Mouse (Mus musculus) midbrain, embryonic 14.5 days (tissue): ENCODE data around the gene Plekhg3. TPM values are rescaled to one million over a fixed set of nuclear protein-coding genes. Genes with fewer than 3 reads are reported as not detected.

Experiments used
- ATAC-seq: fragments of 200-750 bp; cut with Nextera tagmentation; 2 replicates; pipeline ENCODE4 v1.8.0; 2017; ENCODE audit warnings: moderate number of reproducible peaks, moderate library complexity; ENCODE audit not compliant: low FRiP score, low TSS enrichment
- DNase-seq: peaks from one replicate; pipeline ENCODE4 v3.0.0-alpha.2; 2015
- H3K27ac ChIP-seq: fragments of 300-500 bp; sonication (generic); replicated peaks from 2 replicates; pipeline ENCODE4 v1.5.1; 2014; ENCODE audit warnings: mild to moderate bottlenecking, low read depth, low read length, moderate library complexity
- H3K27me3 ChIP-seq: fragments of 300-500 bp; sonication (generic); 2 replicates; pipeline ENCODE4 v1.6.1; 2014; ENCODE audit warnings: low read length, control low read depth, mixed read lengths; ENCODE audit not compliant: control insufficient read depth, insufficient read depth
- H3K36me3 ChIP-seq: fragments of 300-500 bp; sonication (generic); 2 replicates; pipeline ENCODE4 v1.6.1; 2014; ENCODE audit warnings: low read length, control low read depth; ENCODE audit not compliant: control insufficient read depth, insufficient read depth
- H3K4me1 ChIP-seq: fragments of 300-500 bp; sonication (generic); 2 replicates; pipeline ENCODE4 v1.6.1; 2014; ENCODE audit warnings: mild to moderate bottlenecking, antibody characterized with exemption, low read length, control low read depth; ENCODE audit not compliant: control insufficient read depth, insufficient read depth
- H3K4me2 ChIP-seq: fragments of 300-500 bp; sonication (generic); 2 replicates; pipeline ENCODE4 v1.6.1; 2014; ENCODE audit warnings: mild to moderate bottlenecking, low read length, moderate library complexity
- H3K4me3 ChIP-seq: fragments of 300-500 bp; sonication (generic); replicated peaks from 2 replicates; pipeline ENCODE4 v1.5.1; 2014; ENCODE audit warnings: low read depth, low read length
- H3K9ac ChIP-seq: fragments of 300-500 bp; sonication (generic); replicated peaks from 2 replicates; pipeline ENCODE4 v1.6.1; 2014; ENCODE audit warnings: mild to moderate bottlenecking, low read length, moderate library complexity
- H3K9me3 ChIP-seq: fragments of 300-500 bp; sonication (generic); 2 replicates; pipeline ENCODE4 v1.6.1; 2016; ENCODE audit warnings: low read length, control low read depth, mixed read lengths; ENCODE audit not compliant: control insufficient read depth
- WGBS: fragments of 180-500 bp; shearing (Covaris S2); extraction: QIAGEN DNeasy Blood & Tissue Kit; methylation state at CpG from one replicate; pipeline ENCODE4 v1.1.7; 2014; 5-methylcytosine and 5-hydroxymethylcytosine counted together
- polyA plus RNA-seq: library from polyadenylated mRNA; unstranded; fragments of >200 nt; fragmentation: Nextera tagmentation; extraction: Ambion mirVana; gene quantifications from 2 replicates; pipeline ENCODE4 v1.2.1, GENCODE M21; 2014

Gene Plekhg3
- polyA plus RNA-seq, 1 experiment from 2014 or later: 1.1 TPM

DNA sequence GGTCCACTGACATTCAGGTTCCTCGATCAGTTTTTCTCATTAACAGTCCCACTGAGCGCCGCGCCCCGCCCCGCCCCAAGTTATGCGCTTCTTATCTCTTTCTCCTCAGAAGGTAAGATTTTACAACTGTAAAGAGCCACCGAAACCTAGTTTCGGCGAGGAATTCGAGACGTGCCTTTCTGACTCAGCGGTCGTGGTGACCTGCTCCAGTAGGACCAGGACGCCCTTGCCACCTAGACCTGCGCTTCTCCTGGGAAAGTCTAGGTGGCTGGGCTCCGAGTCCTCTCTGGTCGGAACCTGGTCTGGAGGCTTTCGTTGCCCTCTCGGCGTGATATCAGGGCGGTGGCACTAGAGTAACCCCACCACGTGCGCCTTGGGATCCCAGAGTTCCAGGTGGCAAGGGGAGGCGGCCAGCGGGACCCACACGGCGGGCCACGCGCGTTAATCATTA lies 2.3 kb downstream of the Plekhg3 start:
- no peak for ATAC-seq
- Histone ChIP-seq H3K27ac (no peak overlapping the region), H3K4me3 (peak overlapping the region; percentile 61), H3K4me1 (peaks cover 11% of the 10 kb centered on the region), H3K36me3 (no peaks in the 10 kb centered on the region), H3K9me3 (no peaks in the 10 kb centered on the region), H3K9ac (peak overlapping the region; percentile 49), H3K27me3 (peaks cover 57% of the 10 kb centered on the region), H3K4me2 (peak overlapping the region; percentile 96)
- under 1% methylated on average over 31 of the region's 31 CpGs for WGBS
- peak; percentile 37 for DNase-seq

DNA sequence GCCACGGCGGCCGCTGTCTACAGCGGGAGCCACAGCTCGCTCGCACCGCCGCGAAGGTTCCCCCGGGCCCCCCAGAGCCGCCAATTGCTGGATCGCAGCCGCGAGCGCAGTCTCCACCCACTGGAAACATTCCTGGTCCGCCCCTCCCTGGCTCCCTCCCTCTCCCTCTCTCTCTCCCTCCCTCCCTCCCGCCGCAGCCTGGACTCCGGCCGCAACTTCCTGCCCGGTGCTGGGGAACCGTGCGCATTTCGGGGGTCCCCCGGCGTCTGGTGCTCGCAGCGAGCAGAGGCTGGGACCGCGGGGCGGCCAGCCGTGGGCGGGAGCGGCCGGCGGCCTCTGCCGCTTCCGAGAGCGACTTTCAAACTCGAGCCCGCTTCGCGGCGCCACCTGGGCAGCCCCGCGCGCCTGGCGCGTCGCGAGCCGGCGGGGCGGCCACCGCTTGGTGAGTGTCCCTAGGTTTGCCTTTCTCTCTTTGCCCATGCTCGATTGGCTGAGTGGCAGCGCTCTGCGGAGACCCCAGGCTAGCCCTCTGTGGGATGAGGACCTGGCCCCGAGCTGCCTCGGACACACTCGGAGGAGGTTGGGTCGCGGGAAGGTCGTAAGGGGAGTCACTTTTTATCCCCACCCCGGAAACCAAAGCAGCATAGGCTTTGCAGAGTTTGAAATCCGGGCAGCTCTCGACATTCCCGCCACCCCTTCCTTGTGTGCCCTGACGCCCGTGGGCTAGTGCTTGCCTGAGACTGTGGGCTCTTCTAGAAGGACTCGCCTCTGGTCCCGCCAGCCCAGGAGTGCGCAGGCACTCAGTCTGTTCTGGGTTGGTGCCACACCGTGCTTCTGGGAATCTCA lies 2.9 kb downstream of the Plekhg3 start:
- WGBS: 1% methylated on average over 73 of the region's 74 CpGs
- Histone ChIP-seq H3K9ac (peak overlapping the region; percentile 49), H3K27ac (no peak overlapping the region), H3K36me3 (no peaks in the 10 kb centered on the region), H3K4me2 (peak overlapping the region; percentile 96), H3K4me3 (peak overlapping the region; percentile 61), H3K27me3 (peaks cover 57% of the 10 kb centered on the region), H3K9me3 (no peaks in the 10 kb centered on the region), H3K4me1 (peaks cover 11% of the 10 kb centered on the region)
- DNase-seq (peak; percentile 78), ATAC-seq (peak; percentile 66)

DNA sequence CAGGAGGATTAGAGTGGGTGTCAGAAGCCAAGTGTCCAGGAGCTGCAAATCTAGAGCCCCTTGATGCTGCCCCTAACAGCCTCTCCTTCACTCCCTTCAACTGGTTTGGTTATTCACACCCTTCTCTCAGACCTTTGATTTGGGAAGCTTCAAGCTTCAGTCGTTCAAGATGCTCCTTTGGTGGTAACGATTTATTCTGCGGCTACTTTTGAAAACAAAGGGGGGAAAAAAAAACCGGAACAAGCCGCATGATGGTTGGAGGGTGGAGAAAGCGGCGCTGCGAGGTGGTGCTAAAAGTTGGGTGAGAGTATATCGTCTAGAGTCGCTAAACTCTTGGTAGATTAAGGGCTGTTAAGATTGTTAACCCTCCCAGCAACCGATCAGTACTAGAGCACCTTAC lies 3.5 kb downstream of the Plekhg3 start:
- no peaks in the 10 kb centered on the region for H3K9me3 ChIP-seq
- peak overlapping the region; percentile 61 for H3K4me3 ChIP-seq
- H3K36me3 ChIP-seq: no peaks in the 10 kb centered on the region
- H3K4me1 ChIP-seq: peaks cover 11% of the 10 kb centered on the region
- H3K9ac ChIP-seq: peak overlapping the region; percentile 49; the same call in 1 of the 2 replicates
- ATAC-seq: no peak
- 3% methylated on average over 11 of the region's 11 CpGs for WGBS
- H3K27me3 ChIP-seq: peaks cover 57% of the 10 kb centered on the region
- H3K27ac ChIP-seq: no peak overlapping the region
- no peak for DNase-seq
- H3K4me2 ChIP-seq: peak overlapping the region; percentile 96

- DNase-seq: peak; percentile 31
- Histone ChIP-seq H3K27ac (no peak overlapping the region), H3K36me3 (no peaks in the 10 kb centered on the region), H3K4me3 (peak overlapping the region; percentile 61; the same call in 1 of the 2 replicates), H3K4me1 (peaks cover 11% of the 10 kb centered on the region), H3K4me2 (no peak overlapping the region; the same call in 1 of the 2 replicates), H3K27me3 (peaks cover 57% of the 10 kb centered on the region), H3K9ac (no peak overlapping the region), H3K9me3 (no peaks in the 10 kb centered on the region)
- no peak for ATAC-seq
- 27% methylated on average over 9 of the region's 9 CpGs for WGBS
These were observed 4.1 kb downstream of the Plekhg3 start for GRCm38 (mm10) chr12:76534641-76535283.

GRCm38 (mm10) chr12:76535471-76535900 lies 4.8 kb downstream of the Plekhg3 start:
- Histone ChIP-seq H3K9me3 (no peaks in the 10 kb centered on the region), H3K27ac (no peak overlapping the region), H3K4me2 (no peak overlapping the region), H3K9ac (no peak overlapping the region), H3K36me3 (no peaks in the 10 kb centered on the region), H3K27me3 (peaks cover 50% of the 10 kb centered on the region), H3K4me1 (peaks cover 11% of the 10 kb centered on the region), H3K4me3 (no peak overlapping the region)
- ATAC-seq: no peak
- 62% methylated on average over 9 of the region's 9 CpGs for WGBS
- no peak for DNase-seq

- H3K9me3 ChIP-seq: no peaks in the 10 kb centered on the region
- H3K27ac ChIP-seq: no peak overlapping the region
- H3K9ac ChIP-seq: no peak overlapping the region
- H3K4me2 ChIP-seq: no peak overlapping the region
- no peaks in the 10 kb centered on the region for H3K36me3 ChIP-seq
- peaks cover 39% of the 10 kb centered on the region for H3K27me3 ChIP-seq
- ATAC-seq (no peak), DNase-seq (no peak)
- no peak overlapping the region for H3K4me3 ChIP-seq
- 79% methylated on average over 8 of the region's 8 CpGs for WGBS
- H3K4me1 ChIP-seq: peaks cover 11% of the 10 kb centered on the region
These were observed 6.0 kb downstream of the Plekhg3 start for GRCm38 (mm10) chr12:76536591-76537153.

GRCm38 (mm10) chr12:76537434-76537833 lies 6.7 kb downstream of the Plekhg3 start:
- DNase-seq (no peak), ATAC-seq (no peak)
- 89% methylated on average over 8 of the region's 8 CpGs for WGBS
- Histone ChIP-seq H3K4me1 (peaks cover 11% of the 10 kb centered on the region), H3K4me2 (no peak overlapping the region), H3K27me3 (peaks cover 32% of the 10 kb centered on the region), H3K36me3 (no peaks in the 10 kb centered on the region), H3K9me3 (no peaks in the 10 kb centered on the region), H3K9ac (no peak overlapping the region), H3K27ac (no peak overlapping the region), H3K4me3 (no peak overlapping the region)

DNA sequence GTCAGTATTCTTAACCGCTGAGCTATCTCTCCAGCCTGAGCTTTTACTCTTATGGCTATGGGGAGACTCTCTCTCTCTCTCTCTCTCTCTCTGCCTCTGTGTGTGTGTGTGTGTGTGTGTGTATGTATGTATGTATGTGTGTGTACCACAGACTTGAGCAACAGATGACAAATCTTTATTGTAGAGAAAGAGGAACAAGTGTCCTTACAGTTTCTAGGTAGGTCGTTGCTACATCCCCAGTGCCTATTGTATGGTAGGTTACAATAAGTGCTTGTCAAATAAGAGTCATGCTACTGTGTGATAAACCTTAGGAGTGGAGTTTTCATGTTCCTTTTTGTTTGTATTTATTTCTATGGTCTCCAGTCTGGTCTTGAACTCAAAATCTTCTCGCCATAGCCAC lies 9.5 kb downstream of the Plekhg3 start:
- Histone ChIP-seq H3K36me3 (no peaks in the 10 kb centered on the region), H3K4me3 (no peak overlapping the region), H3K27me3 (peaks cover 8% of the 10 kb centered on the region), H3K27ac (no peak overlapping the region), H3K9me3 (no peaks in the 10 kb centered on the region), H3K9ac (no peak overlapping the region), H3K4me1 (no peaks in the 10 kb centered on the region), H3K4me2 (no peak overlapping the region)
- ATAC-seq (no peak), DNase-seq (no peak)
- WGBS: 91% methylated on average over 3 of the region's 3 CpGs
